Mouse (Mus musculus): ENCODE data around the gene Kcnk13. TPM values are rescaled to one million over a fixed set of nuclear protein-coding genes. Genes with fewer than 3 reads are reported as not detected.

Gene Kcnk13
- total and polyA plus RNA-seq, 3 experiments, result 0.11 TPM; not detected in 2

DNA sequence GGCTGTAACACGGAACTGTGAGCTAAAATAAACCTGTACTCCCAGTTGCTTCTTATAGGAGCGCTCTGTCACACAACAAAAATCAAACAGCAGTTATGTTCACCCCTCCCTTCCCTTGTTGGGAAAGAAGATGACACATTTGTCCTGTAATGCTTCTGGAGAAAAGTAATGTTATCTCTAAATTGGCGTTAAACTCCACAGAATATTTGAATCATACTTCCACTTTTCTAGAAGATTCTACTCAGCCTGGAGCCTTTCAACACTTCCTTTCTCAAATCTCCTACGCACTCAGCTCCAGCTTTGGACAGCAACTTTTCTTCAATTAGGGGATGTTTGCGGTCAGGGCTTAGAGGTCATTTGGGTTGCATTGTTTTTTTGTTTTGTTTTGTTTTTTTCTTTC lies 125.0 kb downstream of the Kcnk13 start:
- no peaks in the 10 kb centered on the region for H3K9me3 ChIP-seq (replicated peaks)
- ATAC-seq (ENCODE audit: extremely low read depth, insufficient number of reproducible peaks, low FRiP score, poor library complexity, severe bottlenecking) (no peak), DNase-seq (ENCODE audit: low spot score) (no peak)
- H3K4me3 ChIP-seq (ENCODE audit: low read depth, low read length), result no peak overlapping the region
- H3K27me3 ChIP-seq (ENCODE audit: insufficient read depth, low read length), result peaks cover 24% of the 10 kb centered on the region
- H3K4me1 ChIP-seq (ENCODE audit: insufficient read depth, low read depth, low read length), result peaks cover 1% of the 10 kb centered on the region; the same call in 1 of the 2 replicates
- no peaks in the 10 kb centered on the region for H3K36me3 ChIP-seq (replicated peaks)
- TF ChIP-seq TAL1 (conservative IDR thresholded peaks at IDR 0.05; ENCODE audit: low read depth, low read length) (no peak), CTCF (IDR thresholded peaks at IDR 0.05; ENCODE audit: low read depth, low read length) (no peak)

DNA sequence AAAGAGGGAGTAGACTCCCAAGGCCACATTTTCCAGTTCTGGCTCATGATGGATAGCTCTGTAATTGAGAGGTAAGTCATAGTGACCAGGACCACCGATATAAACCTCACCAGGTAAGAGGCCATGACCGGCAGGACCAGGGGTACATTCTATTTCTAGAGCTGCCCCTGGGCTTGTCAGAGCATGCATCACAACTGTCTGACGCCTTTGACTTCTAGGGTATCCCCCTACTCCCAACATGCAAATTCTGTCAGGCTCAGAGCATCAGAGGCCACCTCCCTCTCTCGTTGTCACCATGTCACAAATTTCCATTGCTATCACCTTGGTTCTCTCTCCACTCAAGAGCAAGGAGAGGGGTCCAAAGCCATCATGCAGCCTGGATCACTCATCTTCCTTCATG lies 126.5 kb downstream of the Kcnk13 start:
- DNase-seq (ENCODE audit: low spot score) (no peak), ATAC-seq (ENCODE audit: extremely low read depth, insufficient number of reproducible peaks, low FRiP score, poor library complexity, severe bottlenecking) (no peak)
- no peaks in the 10 kb centered on the region for H3K36me3 ChIP-seq (replicated peaks)
- H3K4me1 ChIP-seq (ENCODE audit: insufficient read depth, low read depth, low read length), result no peaks in the 10 kb centered on the region
- H3K27me3 ChIP-seq (ENCODE audit: insufficient read depth, low read length), result peaks cover 24% of the 10 kb centered on the region
- TF ChIP-seq GATA1 (IDR thresholded peaks at IDR 0.05; ENCODE audit: borderline replicate concordance, low read length) (no peak), CTCF (IDR thresholded peaks at IDR 0.05; ENCODE audit: low read depth, low read length) (no peak), TAL1 (conservative IDR thresholded peaks at IDR 0.05; ENCODE audit: low read depth, low read length) (no peak), POLR2AphosphoS5 (IDR thresholded peaks at IDR 0.05; ENCODE audit: insufficient replicate concordance, low read depth, low read length) (no peak), GATA2 (IDR thresholded peaks at IDR 0.05; ENCODE audit: borderline replicate concordance, low read depth, low read length) (no peak)
- H3K9me3 ChIP-seq (replicated peaks), result no peaks in the 10 kb centered on the region
- H3K4me3 ChIP-seq (ENCODE audit: low read depth, low read length), result no peak overlapping the region

- Histone ChIP-seq H3K4me3 (ENCODE audit: low read depth, low read length) (no peak overlapping the region), H3K27me3 (ENCODE audit: insufficient read depth, low read length) (peaks cover 24% of the 10 kb centered on the region), H3K36me3 (replicated peaks) (no peaks in the 10 kb centered on the region), H3K4me1 (ENCODE audit: insufficient read depth, low read depth, low read length) (no peaks in the 10 kb centered on the region), H3K9me3 (replicated peaks) (no peaks in the 10 kb centered on the region)
- TF ChIP-seq GATA2 (IDR thresholded peaks at IDR 0.05; ENCODE audit: borderline replicate concordance, low read depth, low read length), result no peak
- no peak for TF ChIP-seq TAL1 (conservative IDR thresholded peaks at IDR 0.05; ENCODE audit: low read depth, low read length)
- no peak for TF ChIP-seq GATA1 (IDR thresholded peaks at IDR 0.05; ENCODE audit: borderline replicate concordance, low read length)
- no peak for TF ChIP-seq CTCF (IDR thresholded peaks at IDR 0.05; ENCODE audit: low read depth, low read length)
- TF ChIP-seq POLR2AphosphoS5 (IDR thresholded peaks at IDR 0.05; ENCODE audit: insufficient replicate concordance, low read depth, low read length), result no peak
- no peak for ATAC-seq (ENCODE audit: extremely low read depth, insufficient number of reproducible peaks, low FRiP score, poor library complexity, severe bottlenecking)
- DNase-seq (ENCODE audit: low spot score), result no peak
Measured at GRCm38 (mm10) chr12:100093046-100093445, 128.7 kb downstream of the Kcnk13 start.

DNA sequence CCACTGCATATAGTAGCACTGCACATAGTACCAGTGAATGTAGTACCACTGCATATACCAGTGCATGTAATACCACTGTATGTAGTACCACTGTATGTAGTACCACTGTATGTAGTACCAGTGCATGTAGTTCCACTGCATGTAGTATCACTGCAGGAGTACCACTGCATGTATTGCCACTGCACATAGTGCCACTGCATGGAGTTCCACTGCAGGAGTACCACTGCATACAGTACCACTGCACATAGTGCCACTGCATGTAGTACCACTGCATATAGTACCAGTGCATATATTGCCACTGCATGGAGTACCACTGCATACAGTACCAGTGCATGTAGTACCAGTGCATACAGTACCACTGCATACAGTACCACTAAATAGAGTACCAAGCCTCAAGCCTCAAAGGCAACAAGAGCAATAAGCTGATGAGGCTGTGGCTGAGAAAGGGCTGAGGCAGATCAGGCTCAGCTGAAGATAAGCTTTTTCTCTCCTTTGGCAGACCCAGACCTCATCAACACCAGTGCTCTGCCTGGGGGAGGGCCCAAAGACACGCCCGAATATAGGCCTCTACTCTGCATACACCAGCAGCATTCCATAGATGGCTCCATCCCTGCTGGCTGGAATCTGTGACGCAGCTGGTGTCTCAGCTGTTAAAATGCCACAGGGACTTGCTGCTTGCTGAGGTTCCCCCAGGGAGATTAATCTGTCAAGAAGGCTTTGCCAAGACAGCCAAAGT lies 135.8 kb downstream of the Kcnk13 start:
- H3K27me3 ChIP-seq (ENCODE audit: insufficient read depth, low read length), result peaks cover 21% of the 10 kb centered on the region
- peaks cover 5% of the 10 kb centered on the region for H3K4me1 ChIP-seq (ENCODE audit: insufficient read depth, low read depth, low read length)
- H3K4me3 ChIP-seq (ENCODE audit: low read depth, low read length), result no peak overlapping the region
- no peaks in the 10 kb centered on the region for H3K36me3 ChIP-seq (replicated peaks)
- TF ChIP-seq GATA2 (IDR thresholded peaks at IDR 0.05; ENCODE audit: borderline replicate concordance, low read depth, low read length) (no peak), CTCF (IDR thresholded peaks at IDR 0.05; ENCODE audit: low read depth, low read length) (no peak), GATA1 (IDR thresholded peaks at IDR 0.05; ENCODE audit: borderline replicate concordance, low read length) (no peak), POLR2AphosphoS5 (IDR thresholded peaks at IDR 0.05; ENCODE audit: insufficient replicate concordance, low read depth, low read length) (no peak), TAL1 (conservative IDR thresholded peaks at IDR 0.05; ENCODE audit: low read depth, low read length) (no peak)
- DNase-seq (ENCODE audit: low spot score) (no peak), ATAC-seq (ENCODE audit: extremely low read depth, insufficient number of reproducible peaks, low FRiP score, poor library complexity, severe bottlenecking) (no peak)
- no peaks in the 10 kb centered on the region for H3K9me3 ChIP-seq (replicated peaks)

DNA sequence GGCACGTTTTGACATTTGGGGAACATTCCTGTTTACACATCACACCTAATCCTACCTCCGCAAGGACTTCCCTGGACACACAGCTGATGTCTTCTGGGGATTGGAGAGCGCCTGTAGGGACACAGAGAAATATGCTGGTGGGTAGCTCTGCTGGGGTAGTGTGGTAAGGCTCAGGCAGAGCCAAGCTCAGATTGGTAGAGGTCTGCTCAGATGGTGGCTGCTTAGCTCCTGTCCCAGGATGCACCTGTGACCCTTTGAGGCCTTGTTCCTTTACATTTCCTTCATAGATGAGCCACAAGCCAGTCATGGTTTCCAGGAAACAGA lies 136.4 kb downstream of the Kcnk13 start:
- H3K27me3 ChIP-seq (ENCODE audit: insufficient read depth, low read length), result peaks cover 21% of the 10 kb centered on the region

DNA sequence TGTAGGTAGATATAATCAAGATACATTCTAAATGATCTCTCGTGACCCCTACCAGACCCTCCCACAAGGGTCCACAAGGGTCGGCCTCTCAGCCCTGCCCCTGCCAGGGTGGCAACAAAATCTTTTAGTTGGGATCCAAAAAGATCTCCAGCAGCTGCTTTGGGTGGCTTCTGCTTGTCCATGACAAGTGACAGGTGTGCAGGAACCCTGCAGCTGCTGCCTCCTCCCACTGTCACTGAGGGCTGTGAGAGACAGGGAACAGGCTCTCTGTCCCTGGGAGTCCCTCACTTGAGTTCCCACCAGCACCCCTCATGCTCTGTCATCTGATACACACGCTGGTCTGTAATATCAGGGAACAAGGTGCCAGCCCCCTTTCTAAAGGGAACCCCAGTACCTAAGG lies 137.4 kb downstream of the Kcnk13 start:
- Histone ChIP-seq H3K27me3 (ENCODE audit: insufficient read depth, low read length) (peaks cover 21% of the 10 kb centered on the region), H3K36me3 (replicated peaks) (no peaks in the 10 kb centered on the region), H3K4me3 (ENCODE audit: low read depth, low read length) (no peak overlapping the region), H3K9me3 (replicated peaks) (no peaks in the 10 kb centered on the region), H3K4me1 (ENCODE audit: insufficient read depth, low read depth, low read length) (peaks cover 6% of the 10 kb centered on the region)
- ATAC-seq (ENCODE audit: extremely low read depth, insufficient number of reproducible peaks, low FRiP score, poor library complexity, severe bottlenecking) (no peak), DNase-seq (ENCODE audit: low spot score) (no peak)
- TF ChIP-seq GATA1 (IDR thresholded peaks at IDR 0.05; ENCODE audit: borderline replicate concordance, low read length) (no peak), TAL1 (conservative IDR thresholded peaks at IDR 0.05; ENCODE audit: low read depth, low read length) (no peak), GATA2 (IDR thresholded peaks at IDR 0.05; ENCODE audit: borderline replicate concordance, low read depth, low read length) (no peak), POLR2AphosphoS5 (IDR thresholded peaks at IDR 0.05; ENCODE audit: insufficient replicate concordance, low read depth, low read length) (no peak)

More for the DNA sequence above, 136.4 kb downstream of the Kcnk13 start:
- H3K9me3 ChIP-seq (replicated peaks), result no peaks in the 10 kb centered on the region
- H3K4me1 ChIP-seq (ENCODE audit: insufficient read depth, low read depth, low read length), result peaks cover 5% of the 10 kb centered on the region
- no peaks in the 10 kb centered on the region for H3K36me3 ChIP-seq (replicated peaks)
- TF ChIP-seq GATA2 (IDR thresholded peaks at IDR 0.05; ENCODE audit: borderline replicate concordance, low read depth, low read length) (no peak), CTCF (IDR thresholded peaks at IDR 0.05; ENCODE audit: low read depth, low read length) (no peak), POLR2AphosphoS5 (IDR thresholded peaks at IDR 0.05; ENCODE audit: insufficient replicate concordance, low read depth, low read length) (no peak), GATA1 (IDR thresholded peaks at IDR 0.05; ENCODE audit: borderline replicate concordance, low read length) (no peak), TAL1 (conservative IDR thresholded peaks at IDR 0.05; ENCODE audit: low read depth, low read length) (no peak)
- no peak overlapping the region for H3K4me3 ChIP-seq (ENCODE audit: low read depth, low read length)
- DNase-seq (ENCODE audit: low spot score) (no peak), ATAC-seq (ENCODE audit: extremely low read depth, insufficient number of reproducible peaks, low FRiP score, poor library complexity, severe bottlenecking) (no peak)

Data from G1E (cell line).